Mouse (Mus musculus): Measurements from ENCODE around the gene Ear6. TPM values are rescaled to one million over a fixed set of nuclear protein-coding genes. Genes with fewer than 3 reads are reported as not detected.

Gene Ear6
- polyA plus RNA-seq, 1 experiment from 2014 or later: not detected

GRCm38 (mm10) chr14:51871741-51872140 is 18.2 kb downstream of the Ear6 start:
- Histone ChIP-seq H3K4me1 (replicated peaks) (no peaks in the 10 kb centered on the region), H3K4me3 (no peak overlapping the region), H3K9ac (no peak overlapping the region), H3K27ac (replicated peaks) (no peak overlapping the region), H3K27me3 (no peaks in the 10 kb centered on the region), H3K36me3 (no peaks in the 10 kb centered on the region), H3K9me3 (no peaks in the 10 kb centered on the region), H3K4me2 (no peak overlapping the region)
- 78% methylated on average over 9 of the region's 9 CpGs for WGBS
- ATAC-seq (ENCODE audit: low FRiP score, low read depth): no peak

DNA sequence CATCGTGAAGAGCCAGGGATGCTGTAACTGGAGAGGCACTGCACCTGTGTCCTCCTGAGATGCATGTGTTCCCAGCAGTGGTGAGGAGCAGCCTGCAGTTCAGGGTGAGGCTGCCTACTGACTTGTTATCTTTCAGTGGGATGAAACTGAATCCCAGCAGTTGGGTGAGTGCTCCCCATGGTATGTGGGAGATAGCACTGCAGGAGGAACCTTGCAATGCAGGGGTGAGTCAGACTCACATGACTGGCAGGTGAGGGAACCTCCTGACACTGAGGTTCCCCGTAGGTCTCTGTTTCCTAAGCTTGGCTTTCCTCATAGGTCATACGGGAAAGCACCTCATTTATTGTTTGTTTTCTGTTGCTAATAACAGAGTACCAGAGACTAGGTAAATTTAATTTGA is 24.0 kb downstream of the Ear6 start:
- WGBS: 87% methylated on average over 3 of the region's 3 CpGs
- H3K9me3 ChIP-seq: no peaks in the 10 kb centered on the region
- ATAC-seq (ENCODE audit: low FRiP score, low read depth): no peak
- H3K9ac ChIP-seq: no peak overlapping the region
- no peaks in the 10 kb centered on the region for H3K27me3 ChIP-seq
- no peaks in the 10 kb centered on the region for H3K36me3 ChIP-seq
- H3K27ac ChIP-seq (replicated peaks): no peak overlapping the region
- no peak overlapping the region for H3K4me3 ChIP-seq
- no peak overlapping the region for H3K4me2 ChIP-seq
- H3K4me1 ChIP-seq (replicated peaks): no peaks in the 10 kb centered on the region

GRCm38 (mm10) chr14:51883527-51884030 is 30.1 kb downstream of the Ear6 start:
- peaks cover 18% of the 10 kb centered on the region for H3K4me1 ChIP-seq (replicated peaks)
- peak overlapping the region; percentile 78 for H3K27ac ChIP-seq (replicated peaks)
- peak; percentile 23 for ATAC-seq (ENCODE audit: low FRiP score, low read depth)
- H3K9me3 ChIP-seq: no peaks in the 10 kb centered on the region
- H3K4me3 ChIP-seq: peak overlapping the region; percentile 69
- peaks cover 19% of the 10 kb centered on the region for H3K36me3 ChIP-seq
- 2% methylated on average over 4 of the region's 4 CpGs for WGBS
- no peaks in the 10 kb centered on the region for H3K27me3 ChIP-seq
- no peak overlapping the region for H3K9ac ChIP-seq
- H3K4me2 ChIP-seq: peak overlapping the region; percentile 61

GRCm38 (mm10) chr14:51884031-51884544 is 30.6 kb downstream of the Ear6 start:
- Histone ChIP-seq H3K9me3 (no peaks in the 10 kb centered on the region), H3K27me3 (no peaks in the 10 kb centered on the region), H3K27ac (replicated peaks) (peak overlapping the region; percentile 78), H3K36me3 (peaks cover 24% of the 10 kb centered on the region), H3K9ac (peak overlapping the region; percentile 21; the same call in 1 of the 2 replicates), H3K4me3 (peak overlapping the region; percentile 69), H3K4me2 (peak overlapping the region; percentile 61), H3K4me1 (replicated peaks) (peaks cover 18% of the 10 kb centered on the region)
- WGBS: 2% methylated on average over 14 of the region's 14 CpGs
- ATAC-seq (ENCODE audit: low FRiP score, low read depth): peak; percentile 13; the same call in 1 of the 2 replicates

GRCm38 (mm10) chr14:51884598-51885331 is 31.3 kb downstream of the Ear6 start, which contains the start of gene Mettl17:
Mettl17 (plus strand) TSS chr14:51884842.
- WGBS: under 1% methylated on average over 43 of the region's 43 CpGs
- H3K4me1 ChIP-seq (replicated peaks): peaks cover 18% of the 10 kb centered on the region
- no peaks in the 10 kb centered on the region for H3K27me3 ChIP-seq

GRCm38 (mm10) chr14:51886051-51886450 is 32.6 kb downstream of the Ear6 start:
- H3K27me3 ChIP-seq: no peaks in the 10 kb centered on the region
- 53% methylated on average over 6 of the region's 6 CpGs for WGBS
- peak overlapping the region; percentile 79; the same call in 1 of the 2 replicates for H3K9ac ChIP-seq
- peaks cover 18% of the 10 kb centered on the region for H3K4me1 ChIP-seq (replicated peaks)
- H3K36me3 ChIP-seq: peaks cover 43% of the 10 kb centered on the region
- no peak overlapping the region for H3K27ac ChIP-seq (replicated peaks)
- H3K4me3 ChIP-seq: peak overlapping the region; percentile 69
- no peak for ATAC-seq (ENCODE audit: low FRiP score, low read depth)
- H3K9me3 ChIP-seq: no peaks in the 10 kb centered on the region
- H3K4me2 ChIP-seq: peak overlapping the region; percentile 61

More at GRCm38 (mm10) chr14:51884598-51885331, 31.3 kb downstream of the Ear6 start, which contains the start of gene Mettl17:
- no peaks in the 10 kb centered on the region for H3K9me3 ChIP-seq
- peak within 1 kb of the TSS; percentile 78 for H3K27ac ChIP-seq (replicated peaks)
- peak within 1 kb of the TSS; percentile 79 for H3K9ac ChIP-seq
- peak within 1 kb of the TSS; percentile 69 for H3K4me3 ChIP-seq
- ATAC-seq (ENCODE audit: low FRiP score, low read depth): peak; percentile 99
- peaks cover 31% of the 10 kb centered on the region for H3K36me3 ChIP-seq
- H3K4me2 ChIP-seq: peak within 1 kb of the TSS; percentile 61

- Histone ChIP-seq H3K9me3 (no peaks in the 10 kb centered on the region), H3K36me3 (peaks cover 56% of the 10 kb centered on the region), H3K4me1 (replicated peaks) (peaks cover 16% of the 10 kb centered on the region), H3K27me3 (no peaks in the 10 kb centered on the region), H3K9ac (no peak overlapping the region), H3K4me3 (no peak overlapping the region), H3K4me2 (no peak overlapping the region), H3K27ac (replicated peaks) (no peak overlapping the region)
- no peak for ATAC-seq (ENCODE audit: low FRiP score, low read depth)
- 92% methylated on average over 6 of the region's 6 CpGs for WGBS
These were observed 36.3 kb downstream of the Ear6 start for GRCm38 (mm10) chr14:51889833-51890232.

DNA sequence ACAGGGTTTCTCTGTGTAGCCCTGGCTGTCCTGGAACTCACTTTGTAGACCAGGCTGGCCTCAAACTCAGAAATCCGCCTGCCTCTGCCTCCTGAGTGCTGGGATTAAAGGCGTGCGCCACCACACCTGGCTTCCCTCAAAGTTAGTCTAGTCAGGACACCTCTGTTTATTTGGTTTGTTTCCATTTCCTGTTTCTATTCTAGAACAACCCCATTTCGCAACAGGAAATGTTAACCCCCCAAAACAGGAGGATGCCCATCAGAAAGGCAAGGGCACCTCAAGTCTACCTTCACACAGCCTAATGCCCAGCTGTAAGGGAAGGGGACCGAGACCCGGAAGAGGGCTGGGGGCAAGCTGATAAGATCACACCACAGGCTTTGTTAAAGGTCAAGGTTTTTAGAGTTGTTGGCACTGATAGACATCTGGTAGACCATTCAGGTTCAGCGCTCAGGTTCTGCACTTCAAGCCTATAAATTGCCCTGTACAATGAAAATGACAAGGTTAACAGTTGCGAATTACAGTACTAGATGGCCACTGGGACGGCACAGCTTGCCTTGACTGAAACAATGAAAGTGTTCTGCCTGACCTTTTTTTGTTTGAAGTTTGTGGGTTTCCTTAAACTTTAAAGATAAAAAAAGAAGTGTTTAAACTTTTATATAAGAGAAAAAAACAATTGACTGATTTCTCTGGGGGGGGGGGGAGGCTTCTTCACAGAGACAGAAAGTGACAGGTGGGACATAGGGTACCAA is 38.9 kb downstream of the Ear6 start, which contains the start of gene Slc39a2:
Gene Slc39a2, plus strand, starts transcription at position 699 of the 749 bp plus-strand sequence.
- Histone ChIP-seq H3K4me3 (no peak within 1 kb of the TSS), H3K4me1 (replicated peaks) (no peaks in the 10 kb centered on the region), H3K4me2 (no peak within 1 kb of the TSS), H3K36me3 (peaks cover 50% of the 10 kb centered on the region), H3K27ac (replicated peaks) (no peak within 1 kb of the TSS), H3K27me3 (no peaks in the 10 kb centered on the region), H3K9me3 (no peaks in the 10 kb centered on the region), H3K9ac (no peak within 1 kb of the TSS)
- WGBS: 93% methylated on average over 9 of the region's 9 CpGs
- no peak for ATAC-seq (ENCODE audit: low FRiP score, low read depth)

DNA sequence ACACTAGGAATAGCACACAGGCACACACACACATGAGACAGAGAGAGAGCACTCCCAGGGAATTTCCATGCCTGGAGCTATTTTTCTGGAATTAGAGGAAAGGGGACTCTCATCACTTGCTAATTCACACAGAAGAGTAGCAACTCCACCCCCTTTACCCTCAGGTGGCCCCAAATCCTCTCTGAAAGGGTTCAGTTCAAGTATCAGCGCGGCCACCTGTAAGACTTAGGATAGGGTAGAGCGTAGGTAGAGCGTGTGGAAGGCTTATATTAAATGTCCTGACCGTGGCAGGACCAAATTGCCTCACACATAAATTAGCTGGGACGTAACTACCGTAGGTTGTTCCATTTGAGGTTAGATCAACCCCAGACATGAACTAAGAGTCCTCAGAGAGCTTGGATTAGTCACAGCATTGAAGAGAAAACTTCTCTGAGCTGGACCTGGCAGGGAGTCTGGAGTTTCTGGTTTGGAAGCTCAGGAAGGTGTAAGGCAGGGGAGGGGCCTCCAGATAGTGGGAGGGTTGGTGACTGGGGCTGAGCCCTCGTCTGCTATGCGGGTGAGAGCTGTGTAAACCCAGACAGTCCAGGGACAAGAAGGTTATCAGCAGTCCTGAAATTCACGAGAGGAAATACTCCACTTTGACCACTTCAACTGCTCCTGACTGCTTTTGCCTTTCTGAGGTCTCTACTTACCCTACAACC is 39.7 kb downstream of the Ear6 start:
- H3K36me3 ChIP-seq: peaks cover 42% of the 10 kb centered on the region
- H3K4me2 ChIP-seq: no peak overlapping the region
- no peak overlapping the region for H3K27ac ChIP-seq (replicated peaks)
- WGBS: 45% methylated on average over 10 of the region's 10 CpGs
- H3K4me1 ChIP-seq (replicated peaks): no peaks in the 10 kb centered on the region
- ATAC-seq (ENCODE audit: low FRiP score, low read depth): 0 out of 2 replicates have a peak, but pooled peaks have one; percentile 21
- H3K9ac ChIP-seq: no peak overlapping the region
- no peak overlapping the region for H3K4me3 ChIP-seq
- H3K9me3 ChIP-seq: no peaks in the 10 kb centered on the region
- no peaks in the 10 kb centered on the region for H3K27me3 ChIP-seq

DNA sequence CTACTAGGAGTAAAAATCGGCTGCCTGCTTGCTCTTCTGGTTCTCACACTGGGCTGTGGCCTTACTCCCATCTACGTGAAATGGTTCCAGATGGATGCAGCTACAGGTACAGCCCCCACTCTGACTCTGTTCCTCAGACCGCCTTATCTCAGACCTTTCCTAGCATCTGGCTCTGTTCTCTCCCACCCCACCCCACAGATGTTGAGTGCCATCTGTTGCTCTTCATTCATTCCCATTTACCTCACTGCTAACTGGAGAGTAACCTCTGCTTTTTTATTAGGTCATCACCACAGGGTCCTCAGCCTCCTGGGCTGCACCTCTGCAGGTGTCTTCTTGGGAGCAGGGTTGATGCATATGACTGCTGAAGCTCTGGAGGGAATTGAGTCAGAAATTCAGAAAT is 40.3 kb downstream of the Ear6 start:
- H3K4me1 ChIP-seq (replicated peaks): no peaks in the 10 kb centered on the region
- H3K27me3 ChIP-seq: no peaks in the 10 kb centered on the region
- no peak overlapping the region for H3K4me2 ChIP-seq
- no peaks in the 10 kb centered on the region for H3K9me3 ChIP-seq
- 0 out of 2 replicates have a peak, but pooled peaks have one; percentile 2 for ATAC-seq (ENCODE audit: low FRiP score, low read depth)
- H3K36me3 ChIP-seq: peaks cover 38% of the 10 kb centered on the region
- no peak overlapping the region for H3K4me3 ChIP-seq
- H3K9ac ChIP-seq: no peak overlapping the region
- 56% methylated on average over 3 of the region's 3 CpGs for WGBS
- no peak overlapping the region for H3K27ac ChIP-seq (replicated peaks)

- Histone ChIP-seq H3K27ac (replicated peaks) (no peak overlapping the region), H3K4me3 (no peak overlapping the region), H3K27me3 (no peaks in the 10 kb centered on the region), H3K36me3 (peaks cover 25% of the 10 kb centered on the region), H3K9ac (no peak overlapping the region), H3K4me1 (replicated peaks) (no peaks in the 10 kb centered on the region), H3K4me2 (no peak overlapping the region), H3K9me3 (no peaks in the 10 kb centered on the region)
- 0 out of 2 replicates have a peak, but pooled peaks have one; percentile 23 for ATAC-seq (ENCODE audit: low FRiP score, low read depth)
- WGBS: 83% methylated on average over 14 of the region's 14 CpGs
These were observed 41.6 kb downstream of the Ear6 start for GRCm38 (mm10) chr14:51895071-51895470.

Data from hindbrain, embryonic 15.5 days (tissue).